Mouse (Mus musculus): ENCODE data around the gene Tgfb3. TPM values are rescaled to one million over a fixed set of nuclear protein-coding genes. Genes with fewer than 3 reads are reported as not detected.

Tgfb3 gene
- polyA plus RNA-seq, 1 experiment: 2.6 TPM

DNA sequence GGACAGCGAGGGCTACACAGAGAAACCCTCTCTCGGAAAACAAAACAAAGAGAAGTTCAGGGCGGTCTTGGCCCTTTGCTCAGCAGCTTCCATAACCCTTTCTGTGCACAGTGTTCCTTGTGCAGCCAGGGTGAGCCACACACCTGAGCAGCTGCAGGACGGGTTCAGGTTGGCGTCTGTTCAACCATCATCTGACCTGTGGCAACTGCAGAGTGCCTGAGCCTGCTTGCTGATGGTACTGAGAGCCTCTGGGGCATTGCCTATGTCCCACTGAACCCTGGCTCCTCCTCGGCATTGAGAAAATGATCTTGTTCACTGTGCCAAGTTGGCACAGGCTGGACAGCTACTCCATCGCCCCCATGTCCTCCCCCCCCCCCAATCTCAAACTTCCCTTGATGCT is 3.5 kb downstream of the Tgfb3 start:
- WGBS: 81% methylated on average over 7 of the region's 7 CpGs
- Histone ChIP-seq H3K36me3 (ENCODE audit: control insufficient read depth, insufficient read depth, low read length) (no peaks in the 10 kb centered on the region), H3K27me3 (replicated peaks; ENCODE audit: control insufficient read depth, insufficient read depth, low read length) (no peaks in the 10 kb centered on the region), H3K4me1 (ENCODE audit: control insufficient read depth, insufficient read depth, low read length) (no peaks in the 10 kb centered on the region), H3K27ac (ENCODE audit: insufficient read depth, low read depth, low read length) (no peak overlapping the region), H3K4me3 (ENCODE audit: insufficient read depth, low read depth, low read length) (no peak overlapping the region)
- TF ChIP-seq CTCF (conservative IDR thresholded peaks at IDR 0.05; ENCODE audit: insufficient read depth, insufficient read length, low read depth, low read length) (no peak), POLR2A (IDR thresholded peaks at IDR 0.05; ENCODE audit: low read depth, low read length) (no peak)
- DNase-seq: no peak

DNA sequence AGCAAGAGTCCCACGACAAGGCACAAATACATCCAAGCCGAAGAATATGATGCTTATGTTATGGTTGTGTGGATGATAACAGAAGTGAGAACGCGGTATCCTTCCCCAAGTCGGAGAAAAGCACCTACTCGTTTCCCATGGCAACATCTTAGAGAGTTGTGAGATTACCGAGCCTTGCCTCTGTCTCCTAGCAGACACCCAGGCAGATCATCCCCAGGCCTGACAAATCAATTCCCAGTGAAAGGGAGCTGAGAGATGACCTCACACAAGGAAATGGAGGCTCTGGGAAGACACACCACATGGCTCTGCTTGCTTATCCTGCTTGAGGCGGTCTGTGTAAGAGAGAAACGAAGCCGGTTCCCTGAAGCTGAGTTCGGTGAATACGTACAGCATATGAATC is 4.2 kb downstream of the Tgfb3 start:
- Histone ChIP-seq H3K4me1 (ENCODE audit: control insufficient read depth, insufficient read depth, low read length) (no peaks in the 10 kb centered on the region), H3K36me3 (ENCODE audit: control insufficient read depth, insufficient read depth, low read length) (no peaks in the 10 kb centered on the region), H3K27ac (ENCODE audit: insufficient read depth, low read depth, low read length) (no peak overlapping the region), H3K27me3 (replicated peaks; ENCODE audit: control insufficient read depth, insufficient read depth, low read length) (no peaks in the 10 kb centered on the region), H3K4me3 (ENCODE audit: insufficient read depth, low read depth, low read length) (no peak overlapping the region)
- 94% methylated on average over 12 of the region's 12 CpGs for WGBS
- TF ChIP-seq POLR2A (IDR thresholded peaks at IDR 0.05; ENCODE audit: low read depth, low read length) (no peak), CTCF (conservative IDR thresholded peaks at IDR 0.05; ENCODE audit: insufficient read depth, insufficient read length, low read depth, low read length) (no peak)
- DNase-seq: no peak

DNA sequence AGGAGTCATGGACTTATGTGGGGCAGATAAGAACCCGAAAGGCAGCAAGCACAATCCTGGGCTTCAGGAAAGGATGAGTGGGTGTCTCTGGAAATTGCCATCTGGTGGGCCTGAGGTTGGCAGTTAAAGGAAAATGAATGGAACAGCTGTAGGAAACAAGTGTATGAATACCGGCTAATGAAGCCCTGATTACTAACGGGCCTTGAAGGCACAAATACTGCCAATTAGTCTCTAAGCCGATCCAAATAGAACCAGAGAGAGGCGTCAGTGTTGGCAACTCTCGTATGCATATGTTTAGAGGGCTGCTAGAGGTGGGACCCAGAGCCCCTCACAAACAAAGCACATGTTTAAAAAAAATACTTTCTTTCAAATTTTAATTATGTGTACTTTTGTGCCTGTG is 7.4 kb downstream of the Tgfb3 start:
- Histone ChIP-seq H3K4me3 (ENCODE audit: insufficient read depth, low read depth, low read length) (no peak overlapping the region), H3K27ac (ENCODE audit: insufficient read depth, low read depth, low read length) (no peak overlapping the region), H3K27me3 (replicated peaks; ENCODE audit: control insufficient read depth, insufficient read depth, low read length) (no peaks in the 10 kb centered on the region), H3K4me1 (ENCODE audit: control insufficient read depth, insufficient read depth, low read length) (no peaks in the 10 kb centered on the region), H3K36me3 (ENCODE audit: control insufficient read depth, insufficient read depth, low read length) (no peaks in the 10 kb centered on the region)
- 94% methylated on average over 6 of the region's 6 CpGs for WGBS
- no peak for DNase-seq
- TF ChIP-seq POLR2A (IDR thresholded peaks at IDR 0.05; ENCODE audit: low read depth, low read length): no peak
- TF ChIP-seq CTCF (conservative IDR thresholded peaks at IDR 0.05; ENCODE audit: insufficient read depth, insufficient read length, low read depth, low read length): no peak

DNA sequence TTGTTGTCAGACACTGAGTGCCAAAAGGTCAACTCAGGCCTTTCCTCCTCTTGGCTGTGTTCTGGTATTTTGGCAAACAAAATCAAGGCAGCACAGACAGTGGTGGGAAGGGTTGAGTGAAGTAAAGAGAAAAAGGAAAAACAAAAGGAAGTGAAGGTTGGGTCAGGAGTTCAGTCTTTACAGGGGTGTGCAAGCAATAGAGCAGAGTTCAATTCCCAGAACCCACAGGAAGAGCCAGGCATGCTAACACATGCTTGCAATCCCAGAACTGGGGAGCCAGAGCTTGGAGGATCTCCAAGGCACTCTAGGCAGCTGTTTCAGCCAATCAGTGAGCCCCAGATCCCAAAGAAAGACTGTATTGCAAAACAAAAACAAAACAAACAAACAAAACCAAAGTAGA is 14.0 kb downstream of the Tgfb3 start:
- H3K4me1 ChIP-seq (ENCODE audit: control insufficient read depth, insufficient read depth, low read length): no peaks in the 10 kb centered on the region
- no peak overlapping the region for H3K4me3 ChIP-seq (ENCODE audit: insufficient read depth, low read depth, low read length)
- TF ChIP-seq POLR2A (IDR thresholded peaks at IDR 0.05; ENCODE audit: low read depth, low read length): no peak
- no peak for TF ChIP-seq CTCF (conservative IDR thresholded peaks at IDR 0.05; ENCODE audit: insufficient read depth, insufficient read length, low read depth, low read length)
- DNase-seq: no peak
- no peak overlapping the region for H3K27ac ChIP-seq (ENCODE audit: insufficient read depth, low read depth, low read length)
- H3K27me3 ChIP-seq (replicated peaks; ENCODE audit: control insufficient read depth, insufficient read depth, low read length): no peaks in the 10 kb centered on the region
- H3K36me3 ChIP-seq (ENCODE audit: control insufficient read depth, insufficient read depth, low read length): no peaks in the 10 kb centered on the region

DNA sequence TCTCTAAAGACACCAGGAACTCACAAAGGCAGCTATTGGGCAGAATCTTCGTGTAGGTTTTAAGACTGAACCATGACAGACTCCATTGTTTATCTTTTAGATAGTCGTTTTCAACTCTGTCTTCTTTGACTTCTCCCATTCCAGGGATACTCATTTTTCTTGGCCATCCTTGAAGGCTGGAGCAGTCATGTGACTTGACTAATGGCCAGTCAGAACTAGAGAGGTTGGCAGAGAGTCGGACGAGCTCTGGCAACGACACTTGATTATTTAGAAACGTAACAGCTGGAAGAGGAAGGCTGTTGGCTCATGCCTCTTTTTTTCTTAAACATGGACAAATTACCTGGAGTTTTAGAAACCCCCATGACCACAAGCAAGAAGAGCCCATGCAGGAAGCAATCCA is 19.5 kb downstream of the Tgfb3 start:
- no peaks in the 10 kb centered on the region for H3K4me1 ChIP-seq (ENCODE audit: control insufficient read depth, insufficient read depth, low read length)
- no peak overlapping the region for H3K27ac ChIP-seq (ENCODE audit: insufficient read depth, low read depth, low read length)
- no peak for DNase-seq
- no peaks in the 10 kb centered on the region for H3K36me3 ChIP-seq (ENCODE audit: control insufficient read depth, insufficient read depth, low read length)
- no peak overlapping the region for H3K4me3 ChIP-seq (ENCODE audit: insufficient read depth, low read depth, low read length)
- WGBS: 70% methylated on average over 6 of the region's 6 CpGs
- H3K27me3 ChIP-seq (replicated peaks; ENCODE audit: control insufficient read depth, insufficient read depth, low read length): no peaks in the 10 kb centered on the region
- TF ChIP-seq CTCF (conservative IDR thresholded peaks at IDR 0.05; ENCODE audit: insufficient read depth, insufficient read length, low read depth, low read length) (no peak), POLR2A (IDR thresholded peaks at IDR 0.05; ENCODE audit: low read depth, low read length) (no peak)

DNA sequence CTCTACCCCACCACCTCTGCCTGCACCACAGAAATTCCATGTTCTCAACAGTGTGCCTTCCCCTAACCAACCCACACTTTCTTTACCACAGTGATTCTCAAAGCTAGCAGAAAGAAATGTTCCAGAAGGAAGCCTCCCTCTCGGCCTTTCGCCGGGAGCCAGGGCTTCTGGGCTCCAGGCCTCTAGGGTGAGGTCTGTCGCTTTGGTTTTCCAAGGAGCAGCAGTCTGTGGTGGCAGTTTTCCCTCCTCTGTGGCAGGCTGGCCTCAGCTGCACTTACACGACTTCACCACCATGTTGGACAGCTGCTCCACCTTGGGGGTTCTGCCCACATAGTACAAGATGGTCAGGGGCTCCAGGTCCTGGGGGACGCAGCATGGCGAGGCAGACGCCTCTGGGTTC is 21.3 kb downstream of the Tgfb3 start:
- no peak for TF ChIP-seq POLR2A (IDR thresholded peaks at IDR 0.05; ENCODE audit: low read depth, low read length)
- TF ChIP-seq CTCF (conservative IDR thresholded peaks at IDR 0.05; ENCODE audit: insufficient read depth, insufficient read length, low read depth, low read length): no peak
- H3K4me1 ChIP-seq (ENCODE audit: control insufficient read depth, insufficient read depth, low read length): no peaks in the 10 kb centered on the region
- H3K27ac ChIP-seq (ENCODE audit: insufficient read depth, low read depth, low read length): no peak overlapping the region
- H3K4me3 ChIP-seq (ENCODE audit: insufficient read depth, low read depth, low read length): no peak overlapping the region
- DNase-seq: no peak
- no peaks in the 10 kb centered on the region for H3K27me3 ChIP-seq (replicated peaks; ENCODE audit: control insufficient read depth, insufficient read depth, low read length)
- no peaks in the 10 kb centered on the region for H3K36me3 ChIP-seq (ENCODE audit: control insufficient read depth, insufficient read depth, low read length)
- WGBS: 90% methylated on average over 8 of the region's 8 CpGs

DNA sequence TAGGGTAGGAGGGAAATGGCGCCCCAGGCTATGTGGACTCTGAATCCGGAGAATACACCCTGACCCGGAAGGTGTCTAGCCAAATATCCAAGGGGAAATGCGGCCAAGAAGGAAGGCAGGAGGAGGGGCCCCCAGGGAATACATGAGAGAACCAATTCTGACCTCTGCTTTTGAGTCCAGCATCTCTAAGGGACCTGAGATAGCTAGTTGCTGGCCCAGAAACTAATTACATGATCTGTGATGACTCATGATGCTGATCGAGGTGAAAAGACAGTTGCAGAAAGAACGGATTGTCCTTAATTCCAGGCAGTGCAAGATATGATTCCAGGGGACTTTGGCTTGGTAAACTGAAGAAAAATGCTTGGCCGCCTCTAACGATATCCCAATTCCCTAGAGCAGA is 21.9 kb downstream of the Tgfb3 start:
- Histone ChIP-seq H3K27me3 (replicated peaks; ENCODE audit: control insufficient read depth, insufficient read depth, low read length) (no peaks in the 10 kb centered on the region), H3K4me3 (ENCODE audit: insufficient read depth, low read depth, low read length) (no peak overlapping the region), H3K4me1 (ENCODE audit: control insufficient read depth, insufficient read depth, low read length) (no peaks in the 10 kb centered on the region), H3K36me3 (ENCODE audit: control insufficient read depth, insufficient read depth, low read length) (no peaks in the 10 kb centered on the region), H3K27ac (ENCODE audit: insufficient read depth, low read depth, low read length) (no peak overlapping the region)
- TF ChIP-seq CTCF (conservative IDR thresholded peaks at IDR 0.05; ENCODE audit: insufficient read depth, insufficient read length, low read depth, low read length): no peak
- WGBS: 87% methylated on average over 8 of the region's 8 CpGs
- no peak for DNase-seq

DNA sequence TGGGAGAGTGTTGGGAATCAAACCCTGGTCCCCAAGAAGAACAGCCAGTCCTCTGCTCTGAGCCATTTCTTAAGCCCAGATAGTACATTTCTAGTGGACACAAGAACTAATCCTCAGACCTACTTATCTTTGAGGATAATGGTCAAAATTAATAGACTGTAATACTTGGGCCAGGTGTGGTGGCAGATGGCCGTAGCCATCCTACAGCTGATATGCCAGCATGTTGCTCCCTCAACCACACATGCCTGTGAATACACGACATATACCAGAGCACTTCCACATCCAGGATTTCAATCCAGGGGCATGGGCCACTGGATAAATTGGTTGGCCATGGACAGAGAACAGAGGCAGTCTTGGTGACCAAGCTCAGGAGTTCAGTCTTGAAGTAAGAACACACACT is 23.5 kb downstream of the Tgfb3 start:
- Histone ChIP-seq H3K36me3 (ENCODE audit: control insufficient read depth, insufficient read depth, low read length) (no peaks in the 10 kb centered on the region), H3K4me3 (ENCODE audit: insufficient read depth, low read depth, low read length) (no peak overlapping the region), H3K27ac (ENCODE audit: insufficient read depth, low read depth, low read length) (no peak overlapping the region), H3K27me3 (replicated peaks; ENCODE audit: control insufficient read depth, insufficient read depth, low read length) (no peaks in the 10 kb centered on the region), H3K4me1 (ENCODE audit: control insufficient read depth, insufficient read depth, low read length) (no peaks in the 10 kb centered on the region)
- TF ChIP-seq POLR2A (IDR thresholded peaks at IDR 0.05; ENCODE audit: low read depth, low read length) (no peak), CTCF (conservative IDR thresholded peaks at IDR 0.05; ENCODE audit: insufficient read depth, insufficient read length, low read depth, low read length) (no peak)
- DNase-seq: no peak
- WGBS: 97% methylated on average over 2 of the region's 2 CpGs
